Mouse (Mus musculus): ENCODE results near the gene Pald1. TPM values are rescaled to one million over a fixed set of nuclear protein-coding genes. Genes with fewer than 3 reads are reported as not detected.

Pald1 gene
- total and polyA plus RNA-seq, 3 experiments, result 2.9 to 6.4 TPM; not detected in 1

DNA sequence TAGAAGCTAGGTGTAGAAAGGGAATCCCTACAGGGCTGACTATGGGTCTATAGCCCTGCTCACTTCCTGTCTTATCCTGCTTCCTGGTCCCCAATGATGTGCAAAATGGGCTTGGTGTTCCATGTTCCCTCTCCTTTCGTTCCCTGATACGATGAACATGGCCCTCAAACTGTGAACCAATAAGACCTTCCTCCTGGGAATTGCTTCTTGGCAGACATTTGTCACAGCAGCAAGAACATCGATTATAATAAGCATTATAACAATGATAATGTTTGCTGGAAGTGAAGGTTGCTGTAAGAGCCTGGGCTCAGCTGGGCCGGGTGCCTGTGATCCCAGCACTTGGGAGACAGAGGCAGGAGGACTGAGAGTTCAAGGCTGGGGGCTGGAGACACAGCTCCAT lies 99.0 kb downstream of the Pald1 start:
- Histone ChIP-seq H3K9ac (ENCODE audit: control insufficient read depth, low read depth, low read length, poor library complexity, severe bottlenecking) (no peak overlapping the region), H3K9me3 (replicated peaks; ENCODE audit: insufficient read depth, low read length) (no peaks in the 10 kb centered on the region)

DNA sequence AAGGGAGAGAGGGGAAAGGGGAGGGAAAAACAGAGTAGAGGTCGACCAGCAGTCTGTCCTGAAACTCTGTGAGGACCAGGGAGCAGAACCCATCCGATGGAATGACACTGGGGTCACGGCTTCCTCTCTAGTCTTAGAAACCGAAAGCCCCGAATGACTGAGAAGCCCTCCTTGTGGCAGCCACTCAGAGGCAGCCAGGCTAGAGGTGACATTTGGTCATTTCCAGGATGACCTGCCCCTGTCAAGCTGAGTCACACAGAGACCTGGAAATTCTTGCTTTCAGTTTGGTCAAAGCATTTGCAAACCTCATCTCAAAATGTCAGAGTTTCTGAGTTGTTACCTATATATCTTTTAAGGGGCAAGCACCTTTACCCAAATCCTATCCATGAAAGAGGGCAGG lies 102.2 kb downstream of the Pald1 start:
- Histone ChIP-seq H3K4me3 (ENCODE audit: control insufficient read depth in 1 of 2, insufficient read depth in 1 of 2, low read depth in 2 of 2, low read length in 2 of 2) (no peak overlapping the region), H3K36me3 (ENCODE audit: control insufficient read depth in 1 of 2, insufficient read depth in 2 of 2, low read length in 2 of 2) (no peaks in the 10 kb centered on the region), H3K27me3 (ENCODE audit: control insufficient read depth in 1 of 2, insufficient read depth in 2 of 2, low read length in 2 of 2) (peaks cover 0 to 2% of the 10 kb centered on the region in 2 experiments; a peak in 2 of 4 replicates), H3K9ac (ENCODE audit: control insufficient read depth, low read depth, low read length, poor library complexity, severe bottlenecking) (no peak overlapping the region), H3K9me3 (replicated peaks; ENCODE audit: insufficient read depth, low read length) (no peaks in the 10 kb centered on the region), H3K27ac (ENCODE audit: control insufficient read depth, low read depth, low read length) (no peak overlapping the region), H3K79me2 (ENCODE audit: control insufficient read depth, insufficient read depth, low read length, poor library complexity) (no peaks in the 10 kb centered on the region), H3K4me1 (ENCODE audit: control insufficient read depth in 1 of 2, insufficient read depth in 2 of 2, low read length in 2 of 2) (no peaks in the 10 kb centered on the region)
- DNase-seq (ENCODE audit: low read depth, low spot score), result no peak
- TF ChIP-seq KAT2A (conservative IDR thresholded peaks at IDR 0.05; ENCODE audit: low read depth, low read length), result no peak
- no peak for TF ChIP-seq SMC3 (IDR thresholded peaks at IDR 0.05; ENCODE audit: low read depth, low read length)
- TF ChIP-seq ELF1 (IDR thresholded peaks at IDR 0.05; ENCODE audit: low read depth, low read length), result no peak

More for the DNA sequence above, 99.0 kb downstream of the Pald1 start:
- Histone ChIP-seq H3K4me1 (ENCODE audit: control insufficient read depth in 1 of 2, insufficient read depth in 2 of 2, low read length in 2 of 2) (no peaks in the 10 kb centered on the region), H3K27ac (ENCODE audit: control insufficient read depth, low read depth, low read length) (no peak overlapping the region), H3K4me3 (ENCODE audit: control insufficient read depth in 1 of 2, insufficient read depth in 1 of 2, low read depth in 2 of 2, low read length in 2 of 2) (no peak overlapping the region), H3K79me2 (ENCODE audit: control insufficient read depth, insufficient read depth, low read length, poor library complexity) (no peaks in the 10 kb centered on the region), H3K27me3 (ENCODE audit: control insufficient read depth in 1 of 2, insufficient read depth in 2 of 2, low read length in 2 of 2) (no peaks in the 10 kb centered on the region; a peak in 1 of 4 replicates), H3K36me3 (ENCODE audit: control insufficient read depth in 1 of 2, insufficient read depth in 2 of 2, low read length in 2 of 2) (no peaks in the 10 kb centered on the region)
- DNase-seq (ENCODE audit: low read depth, low spot score), result no peak
- TF ChIP-seq ZNF384 (IDR thresholded peaks at IDR 0.05; ENCODE audit: low read depth, low read length) (no peak), HCFC1 (IDR thresholded peaks at IDR 0.05; ENCODE audit: low read depth, low read length) (no peak), SMC3 (IDR thresholded peaks at IDR 0.05; ENCODE audit: low read depth, low read length) (no peak), CHD1 (IDR thresholded peaks at IDR 0.05; ENCODE audit: low read depth, low read length) (no peak), ELF1 (IDR thresholded peaks at IDR 0.05; ENCODE audit: low read depth, low read length) (no peak), EP300 (IDR thresholded peaks at IDR 0.05; ENCODE audit: low read depth in 1 of 2, low read length in 2 of 2) (no peak), RCOR1 (IDR thresholded peaks at IDR 0.05; ENCODE audit: low read depth, low read length) (no peak), GATA1 (IDR thresholded peaks at IDR 0.05; ENCODE audit: low read depth, low read length) (no peak), CTCF (IDR thresholded peaks at IDR 0.05 in 2 of 3, conservative IDR thresholded peaks at IDR 0.05 in 1 of 3; ENCODE audit: control insufficient read depth in 1 of 3, insufficient read depth in 1 of 3, low read depth in 2 of 3, low read length in 3 of 3, poor library complexity in 1 of 3, severe bottlenecking in 1 of 3) (no peak), SIN3A (IDR thresholded peaks at IDR 0.05; ENCODE audit: low read length) (no peak), CHD2 (IDR thresholded peaks at IDR 0.05; ENCODE audit: low read length) (no peak), MXI1 (IDR thresholded peaks at IDR 0.05; ENCODE audit: low read depth, low read length) (no peak), MAZ (IDR thresholded peaks at IDR 0.05; ENCODE audit: low read depth, low read length) (no peak), JUND (IDR thresholded peaks at IDR 0.05; ENCODE audit: low read depth, low read length) (no peak), ETS1 (IDR thresholded peaks at IDR 0.05; ENCODE audit: low read depth, low read length) (no peak), MAX (IDR thresholded peaks at IDR 0.05; ENCODE audit: low read length) (no peak), MAFK (IDR thresholded peaks at IDR 0.05; ENCODE audit: borderline replicate concordance, low read depth, low read length) (no peak)

All from MEL (cell line).